Mouse (Mus musculus): Measurements from ENCODE around the gene Ffar2. TPM values are rescaled to one million over a fixed set of nuclear protein-coding genes. Genes with fewer than 3 reads are reported as not detected.

Gene Ffar2
- total RNA-seq, 2 experiments from 2014 or later, result 0.25 TPM; not detected in 1

DNA sequence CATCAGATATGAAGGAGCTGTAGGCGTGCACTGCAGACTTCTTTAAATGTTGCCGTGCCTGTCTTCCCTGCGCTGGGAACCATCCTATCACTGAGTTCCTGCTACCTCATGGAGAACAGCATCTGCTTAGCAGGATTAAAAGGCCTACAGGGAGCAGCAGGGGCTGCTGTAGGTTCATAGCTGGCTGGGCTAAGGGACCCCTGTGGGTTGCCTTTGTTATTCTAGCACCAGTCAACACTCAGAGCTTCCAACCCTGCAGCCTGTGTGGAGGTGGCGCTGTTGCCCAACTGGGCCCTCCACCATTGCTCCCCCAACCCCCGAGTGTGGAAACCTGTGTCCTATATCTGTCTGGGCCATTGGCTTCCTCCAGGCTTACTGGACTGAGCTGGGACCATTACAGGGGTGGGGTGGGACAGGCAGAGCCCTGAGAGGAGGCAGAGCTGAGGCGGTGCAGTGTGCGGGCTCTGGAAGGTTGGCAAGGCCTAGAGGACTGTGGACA, 46.4 kb downstream of the Ffar2 start:
- no peak for DNase-seq (ENCODE audit: low spot score in 2 of 2)

DNA sequence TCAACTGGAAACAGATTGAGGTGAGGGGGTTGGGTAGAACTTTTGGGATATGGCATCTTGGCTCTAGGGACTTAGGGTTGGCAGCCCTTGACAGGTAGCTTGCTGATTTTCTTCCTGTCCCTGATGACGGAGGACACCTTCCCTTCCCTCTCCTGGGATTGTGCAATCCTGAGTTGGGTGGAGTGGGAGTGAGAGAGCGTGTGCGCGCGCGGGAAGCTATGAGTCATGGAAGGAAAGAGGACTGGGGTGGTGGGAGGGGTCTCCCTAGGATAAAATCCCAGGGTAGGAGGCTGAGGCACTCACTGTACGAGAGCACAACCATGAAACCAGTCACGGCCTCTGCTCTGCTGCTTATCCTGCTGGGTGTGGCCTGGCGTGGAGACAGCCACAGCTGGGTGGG, 47.5 kb downstream of the Ffar2 start:
- DNase-seq (ENCODE audit: low spot score in 2 of 2), result no peak

DNA sequence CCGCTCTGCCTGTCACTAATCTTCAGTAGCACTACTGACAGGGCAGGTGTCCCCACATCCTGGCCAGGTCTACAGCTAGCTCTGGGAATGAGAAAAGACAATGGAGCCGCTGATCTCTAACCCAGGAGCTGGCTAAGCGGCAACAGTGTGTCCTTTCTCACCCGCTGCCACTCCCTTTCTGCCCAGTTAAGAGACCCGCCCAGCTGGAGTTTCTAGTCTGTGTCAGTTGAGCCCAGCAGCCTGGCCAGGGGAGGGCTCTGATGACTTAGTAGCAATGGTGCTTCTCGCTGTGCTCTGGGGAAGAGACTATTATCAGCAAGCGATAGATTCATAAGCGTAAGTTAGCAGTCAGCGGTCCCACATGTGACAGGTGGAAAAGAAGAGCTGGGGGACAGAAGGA, 54.3 kb downstream of the Ffar2 start:
- DNase-seq (ENCODE audit: low spot score in 2 of 2), result no peak

Other genes with a start within 250 kb of the Ffar2 start
- gene Kmt2b, start 235.0 kb downstream of the Ffar2 start, total RNA-seq (2021), result 10 to 100 TPM; 57.8 to 59.8 TPM
- gene Zbtb32, start 224.9 kb downstream of the Ffar2 start, total RNA-seq (2021), result not detected
- under 1 TPM; 0.22 to 0.34 TPM for gene Upk1a, start 210.9 kb downstream of the Ffar2 start, total RNA-seq (2021)
- 100 to 1,000 TPM; 719 to 852 TPM for gene Cox6b1, start 197.6 kb downstream of the Ffar2 start, total RNA-seq (2021)
- gene Etv2, start 187.9 kb downstream of the Ffar2 start, total RNA-seq (2021), result not detected
- gene Rbm42, start 173.5 kb downstream of the Ffar2 start, total RNA-seq (2021), result 10 to 100 TPM; 75.3 to 79.9 TPM
- 1 to 10 TPM; 7.0 to 7.4 TPM for gene Haus5, start 158.8 kb downstream of the Ffar2 start, total RNA-seq (2021)
- gene Pmis2, start 152.2 kb downstream of the Ffar2 start, total RNA-seq (2021), result not detected
- not detected for gene 2200002J24Rik, start 124.8 kb downstream of the Ffar2 start, total RNA-seq (2021)
- gene Atp4a, start 111.6 kb downstream of the Ffar2 start, total RNA-seq (2021), result 1 to 10 TPM; 3.1 to 3.8 TPM
- 100 to 1,000 TPM; 117 to 141 TPM for gene Tmem147, start 94.2 kb downstream of the Ffar2 start, total RNA-seq (2021)
- gene Gapdhs, start 80.1 kb downstream of the Ffar2 start, total RNA-seq (2021), result not detected
- 10 to 100 TPM in 1 of 2 experiments, 1 to 10 TPM in 1; 7.7 to 10.4 TPM for gene Sbsn, start 72.3 kb downstream of the Ffar2 start, total RNA-seq (2021)
- gene Dmkn, start 60.0 kb downstream of the Ffar2 start, total RNA-seq (2021), result 1 to 10 TPM; 1.2 to 1.5 TPM
- gene Krtdap, start 35.9 kb downstream of the Ffar2 start, total RNA-seq (2021), result not detected
- not detected for gene Ffar3, start 32.4 kb upstream of the Ffar2 start, total RNA-seq (2021)
- gene Ffar1, start 37.8 kb upstream of the Ffar2 start, total RNA-seq (2021), result not detected
- gene Cd22, start 56.6 kb upstream of the Ffar2 start, total RNA-seq (2021), result not detected
- 10 to 100 TPM; 25.3 to 30.7 TPM for gene Mag, start 91.1 kb upstream of the Ffar2 start, total RNA-seq (2021)
- gene Hamp2, start 100.9 kb upstream of the Ffar2 start, total RNA-seq (2021), result not detected
- not detected for gene Hamp, start 120.3 kb upstream of the Ffar2 start, total RNA-seq (2021)
- gene Usf2, start 133.0 kb upstream of the Ffar2 start, total RNA-seq (2021), result 100 to 1,000 TPM in 1 of 2 experiments, 10 to 100 TPM in 1; 94.1 to 116 TPM
- 10 to 100 TPM; 11.8 to 15.1 TPM for gene Lsr, start 149.7 kb upstream of the Ffar2 start, total RNA-seq (2021)
- under 1 TPM; 0.25 to 0.96 TPM for gene Fam187b, start 150.0 kb upstream of the Ffar2 start, total RNA-seq (2021)
- 10 to 100 TPM; 35.9 to 36.5 TPM for gene Fxyd5, start 218.7 kb upstream of the Ffar2 start, total RNA-seq (2021)
- gene Fxyd7, start 227.7 kb upstream of the Ffar2 start, total RNA-seq (2021), result 100 to 1,000 TPM; 376 to 407 TPM
- 10 to 100 TPM; 67.2 to 69.2 TPM for gene Fxyd1, start 233.4 kb upstream of the Ffar2 start, total RNA-seq (2021)
- gene Lgi4, start 235.6 kb upstream of the Ffar2 start, total RNA-seq (2021), result 10 to 100 TPM; 13.2 to 15.5 TPM